Mouse (Mus musculus): ENCODE data around the gene Prdm10. TPM values are rescaled to one million over a fixed set of nuclear protein-coding genes. Genes with fewer than 3 reads are reported as not detected.

Prdm10 gene
- polyA plus RNA-seq, 2 experiments = 2.3 to 4.9 TPM

GRCm38 (mm10) chr9:31301107-31301506, 20.8 kb downstream of the Prdm10 start:
- H3K27me3 ChIP-seq (ENCODE audit: control insufficient read depth, insufficient read depth, low read length) = no peaks in the 10 kb centered on the region
- peaks cover 14 to 25% of the 10 kb centered on the region in 2 experiments for H3K4me1 ChIP-seq (replicated peaks; ENCODE audit: control insufficient read depth in 2 of 2, insufficient read depth in 2 of 2, low read length in 1 of 2)
- TF ChIP-seq CTCF (IDR thresholded peaks at IDR 0.05; ENCODE audit: low read depth) (no peak), EP300 (IDR thresholded peaks at IDR 0.05; ENCODE audit: low read depth) (no peak)
- WGBS (ENCODE audit: insufficient replicate concordance) = 7% methylated on average over 5 of the region's 5 CpGs
- ATAC-seq (ENCODE audit: insufficient read depth) = peak; percentile 38; the same call in 1 of the 2 replicates
- H3K4me3 ChIP-seq (ENCODE audit: insufficient read depth in 1 of 2, low read depth in 2 of 2, low read length in 2 of 2) = no peak overlapping the region
- peak overlapping the region; percentile 6 for H3K4me2 ChIP-seq (ENCODE audit: low read depth)
- no peak for DNase-seq (ENCODE audit: low read depth in 3 of 3, low spot score in 3 of 3)
- H3K27ac ChIP-seq = peak overlapping the region; percentile 19
- no peaks in the 10 kb centered on the region for H3K36me3 ChIP-seq (replicated peaks; ENCODE audit: control insufficient read depth, insufficient read depth, low read depth)
- H3K9ac ChIP-seq (replicated peaks) = peak overlapping the region; percentile 35
- H3K9me3 ChIP-seq (ENCODE audit: control insufficient read depth, low read length) = no peaks in the 10 kb centered on the region

GRCm38 (mm10) chr9:31301526-31302311, 21.4 kb downstream of the Prdm10 start:
- H3K27ac ChIP-seq = peak overlapping the region; percentile 19
- 49% methylated on average over 5 of the region's 5 CpGs for WGBS (ENCODE audit: insufficient replicate concordance)
- H3K27me3 ChIP-seq (ENCODE audit: control insufficient read depth, insufficient read depth, low read length) = no peaks in the 10 kb centered on the region
- H3K4me3 ChIP-seq (ENCODE audit: insufficient read depth in 1 of 2, low read depth in 2 of 2, low read length in 2 of 2) = no peak overlapping the region
- TF ChIP-seq CTCF (IDR thresholded peaks at IDR 0.05; ENCODE audit: low read depth) (peak; percentile 27; the same call in 1 of the 2 replicates), EP300 (IDR thresholded peaks at IDR 0.05; ENCODE audit: low read depth) (no peak)
- H3K9ac ChIP-seq (replicated peaks) = no peak overlapping the region
- H3K36me3 ChIP-seq (replicated peaks; ENCODE audit: control insufficient read depth, insufficient read depth, low read depth) = no peaks in the 10 kb centered on the region
- ATAC-seq (ENCODE audit: insufficient read depth) = peak; percentile 28; the same call in 1 of the 2 replicates
- DNase-seq (ENCODE audit: low read depth in 3 of 3, low spot score in 3 of 3) = no peak
- H3K4me1 ChIP-seq (replicated peaks; ENCODE audit: control insufficient read depth in 2 of 2, insufficient read depth in 2 of 2, low read length in 1 of 2) = peaks cover 14 to 25% of the 10 kb centered on the region in 2 experiments
- peak overlapping the region; percentile 6 for H3K4me2 ChIP-seq (ENCODE audit: low read depth)
- no peaks in the 10 kb centered on the region for H3K9me3 ChIP-seq (ENCODE audit: control insufficient read depth, low read length)

GRCm38 (mm10) chr9:31304358-31304757, 24.0 kb downstream of the Prdm10 start:
- ATAC-seq (ENCODE audit: insufficient read depth) (no peak), DNase-seq (ENCODE audit: low read depth in 3 of 3, low spot score in 3 of 3) (no peak)
- no peak overlapping the region for H3K4me3 ChIP-seq (ENCODE audit: insufficient read depth in 1 of 2, low read depth in 2 of 2, low read length in 2 of 2)
- no peak overlapping the region for H3K27ac ChIP-seq
- H3K36me3 ChIP-seq (replicated peaks; ENCODE audit: control insufficient read depth, insufficient read depth, low read depth) = no peaks in the 10 kb centered on the region
- no peaks in the 10 kb centered on the region for H3K27me3 ChIP-seq (ENCODE audit: control insufficient read depth, insufficient read depth, low read length)
- no peaks in the 10 kb centered on the region for H3K9me3 ChIP-seq (ENCODE audit: control insufficient read depth, low read length)
- TF ChIP-seq CTCF (IDR thresholded peaks at IDR 0.05; ENCODE audit: low read depth) (no peak), EP300 (IDR thresholded peaks at IDR 0.05; ENCODE audit: low read depth) (no peak)
- H3K4me2 ChIP-seq (ENCODE audit: low read depth) = no peak overlapping the region
- 34% methylated on average over 3 of the region's 3 CpGs for WGBS (ENCODE audit: insufficient replicate concordance)
- no peak overlapping the region for H3K9ac ChIP-seq (replicated peaks)
- H3K4me1 ChIP-seq (replicated peaks; ENCODE audit: control insufficient read depth in 2 of 2, insufficient read depth in 2 of 2, low read length in 1 of 2) = peaks cover 14 to 23% of the 10 kb centered on the region in 2 experiments

GRCm38 (mm10) chr9:31305117-31305516, 24.8 kb downstream of the Prdm10 start:
- no peaks in the 10 kb centered on the region for H3K27me3 ChIP-seq (ENCODE audit: control insufficient read depth, insufficient read depth, low read length)
- H3K4me2 ChIP-seq (ENCODE audit: low read depth) = no peak overlapping the region
- no peaks in the 10 kb centered on the region for H3K36me3 ChIP-seq (replicated peaks; ENCODE audit: control insufficient read depth, insufficient read depth, low read depth)
- DNase-seq (ENCODE audit: low read depth in 3 of 3, low spot score in 3 of 3) (no peak), ATAC-seq (ENCODE audit: insufficient read depth) (no peak)
- H3K27ac ChIP-seq = no peak overlapping the region
- peaks cover 14 to 18% of the 10 kb centered on the region in 2 experiments for H3K4me1 ChIP-seq (replicated peaks; ENCODE audit: control insufficient read depth in 2 of 2, insufficient read depth in 2 of 2, low read length in 1 of 2)
- H3K4me3 ChIP-seq (ENCODE audit: insufficient read depth in 1 of 2, low read depth in 2 of 2, low read length in 2 of 2) = no peak overlapping the region
- no peak overlapping the region for H3K9ac ChIP-seq (replicated peaks)
- WGBS (ENCODE audit: insufficient replicate concordance) = 91% methylated on average over 5 of the region's 5 CpGs
- no peak for TF ChIP-seq CTCF (IDR thresholded peaks at IDR 0.05; ENCODE audit: low read depth)
- H3K9me3 ChIP-seq (ENCODE audit: control insufficient read depth, low read length) = no peaks in the 10 kb centered on the region

DNA sequence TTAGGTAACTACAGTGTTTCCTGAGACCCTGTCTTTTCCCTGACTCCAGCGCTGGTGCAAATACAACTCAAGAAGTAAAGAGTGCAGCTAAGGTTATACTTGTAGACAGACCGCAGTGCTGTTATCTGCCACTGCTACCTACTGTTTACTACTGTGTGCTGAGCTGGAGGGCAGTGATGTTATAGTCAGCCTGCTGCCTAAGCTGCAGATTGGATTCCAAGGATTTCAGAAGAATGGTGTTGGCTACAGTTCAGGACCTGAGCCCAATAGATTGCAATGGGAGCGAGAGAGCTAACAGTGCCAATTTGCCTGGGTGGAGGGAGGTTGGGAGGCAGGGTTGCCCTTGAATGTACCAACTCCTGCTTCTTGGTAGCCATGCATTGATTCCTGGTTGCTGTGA, 25.5 kb downstream of the Prdm10 start:
- Histone ChIP-seq H3K4me2 (ENCODE audit: low read depth) (no peak overlapping the region), H3K36me3 (replicated peaks; ENCODE audit: control insufficient read depth, insufficient read depth, low read depth) (no peaks in the 10 kb centered on the region), H3K27me3 (ENCODE audit: control insufficient read depth, insufficient read depth, low read length) (no peaks in the 10 kb centered on the region), H3K4me3 (ENCODE audit: insufficient read depth in 1 of 2, low read depth in 2 of 2, low read length in 2 of 2) (no peak overlapping the region), H3K9ac (replicated peaks) (no peak overlapping the region), H3K4me1 (replicated peaks; ENCODE audit: control insufficient read depth in 2 of 2, insufficient read depth in 2 of 2, low read length in 1 of 2) (peaks cover 10 to 13% of the 10 kb centered on the region in 2 experiments), H3K9me3 (ENCODE audit: control insufficient read depth, low read length) (no peaks in the 10 kb centered on the region), H3K27ac (no peak overlapping the region)
- TF ChIP-seq EP300 (IDR thresholded peaks at IDR 0.05; ENCODE audit: low read depth) (no peak), CTCF (IDR thresholded peaks at IDR 0.05; ENCODE audit: low read depth) (no peak)
- ATAC-seq (ENCODE audit: insufficient read depth) = no peak
- no peak for DNase-seq (ENCODE audit: low read depth in 3 of 3, low spot score in 3 of 3)
- WGBS (ENCODE audit: insufficient replicate concordance) = 84% methylated on average over 3 of the region's 3 CpGs
